Mouse (Mus musculus): ENCODE data around the gene Kmt5b. TPM values are rescaled to one million over a fixed set of nuclear protein-coding genes. Genes with fewer than 3 reads are reported as not detected.

Gene Kmt5b
- total RNA-seq (2021), result 10 to 100 TPM; 44.1 to 63.0 TPM

DNA sequence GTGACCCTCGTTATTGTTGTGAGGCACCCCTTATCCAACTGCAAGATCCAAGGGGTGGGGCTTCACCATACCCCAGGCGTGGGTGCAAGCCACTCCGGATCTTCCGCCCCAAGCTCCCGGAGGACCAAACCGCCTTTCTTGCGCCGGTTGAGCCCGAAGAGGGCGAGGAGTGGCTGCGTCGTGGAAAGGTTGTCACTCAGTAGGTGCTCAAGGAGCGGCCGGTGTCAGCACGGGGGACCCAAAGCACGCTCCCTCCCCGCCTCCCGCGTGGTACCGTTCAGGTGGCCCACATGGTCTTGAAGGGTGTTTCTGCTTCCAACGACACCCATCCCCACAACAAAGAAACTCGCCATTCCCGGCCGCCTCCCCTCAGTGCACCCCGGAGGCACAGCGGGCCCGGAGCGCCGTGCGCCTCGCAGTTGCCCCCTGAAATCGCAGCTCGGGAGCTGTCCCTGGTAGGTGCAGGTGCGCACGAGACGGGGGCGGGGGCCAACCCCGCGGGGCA, at the start of gene Kmt5b:
Gene Kmt5b, plus strand, starts transcription at position 146 of the 505 bp plus-strand sequence.
- intact Hi-C loops (cut with DNase I), result loop anchor here (2.0 to 5.0 kb wide), 4 partner anchors 45 to 145 kb away; partner anchors contain the start of genes 1810055G02Rik, Chka and Ndufs8
- peak; percentile 69 to 74 for DNase-seq (ENCODE audit: low spot score in 2 of 2)

DNA sequence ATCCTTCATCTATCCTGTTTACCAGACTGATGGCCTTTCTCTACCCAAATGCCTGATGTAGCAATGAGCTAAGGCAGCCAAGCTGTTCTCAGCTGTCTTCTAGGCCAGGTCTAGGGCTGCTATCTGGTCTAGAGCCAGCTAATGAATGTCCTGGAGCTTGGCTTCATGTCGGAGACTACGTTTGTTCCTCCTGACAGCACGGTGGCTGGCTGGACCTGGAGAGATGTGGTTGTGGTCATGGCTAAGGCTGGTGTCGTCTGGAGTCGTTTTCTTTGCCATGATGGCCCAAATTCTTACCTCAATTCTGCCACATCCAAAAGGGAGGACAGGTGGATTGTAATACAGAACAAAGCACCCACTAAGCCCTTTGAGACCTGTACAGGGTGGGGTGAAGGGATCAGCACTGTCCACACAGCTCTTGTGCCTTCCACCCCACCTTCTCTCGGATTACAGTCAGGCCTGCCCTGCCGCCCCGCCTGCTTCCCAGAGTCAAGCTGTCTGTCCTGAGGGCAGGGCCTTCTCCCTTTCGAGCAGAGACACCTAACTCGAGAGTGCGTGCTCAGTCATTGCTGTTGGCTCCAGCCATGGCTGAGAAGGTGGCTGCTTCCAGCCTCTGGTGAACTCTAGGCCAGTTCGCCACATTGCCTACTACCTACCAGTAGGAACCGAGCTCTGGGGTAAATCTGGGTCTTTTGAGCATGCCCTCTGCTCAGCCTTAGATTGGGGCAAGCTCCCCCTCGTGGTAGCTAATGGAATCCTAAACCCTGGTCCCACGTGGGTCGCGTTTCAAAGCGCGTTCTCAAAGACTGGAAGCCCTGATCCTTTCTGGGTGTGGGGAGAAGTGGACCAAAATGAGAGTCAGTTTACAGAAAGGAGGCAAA, 48.5 kb upstream of the Kmt5b start:
- intact Hi-C loops (cut with DNase I), result no loop called here

DNA sequence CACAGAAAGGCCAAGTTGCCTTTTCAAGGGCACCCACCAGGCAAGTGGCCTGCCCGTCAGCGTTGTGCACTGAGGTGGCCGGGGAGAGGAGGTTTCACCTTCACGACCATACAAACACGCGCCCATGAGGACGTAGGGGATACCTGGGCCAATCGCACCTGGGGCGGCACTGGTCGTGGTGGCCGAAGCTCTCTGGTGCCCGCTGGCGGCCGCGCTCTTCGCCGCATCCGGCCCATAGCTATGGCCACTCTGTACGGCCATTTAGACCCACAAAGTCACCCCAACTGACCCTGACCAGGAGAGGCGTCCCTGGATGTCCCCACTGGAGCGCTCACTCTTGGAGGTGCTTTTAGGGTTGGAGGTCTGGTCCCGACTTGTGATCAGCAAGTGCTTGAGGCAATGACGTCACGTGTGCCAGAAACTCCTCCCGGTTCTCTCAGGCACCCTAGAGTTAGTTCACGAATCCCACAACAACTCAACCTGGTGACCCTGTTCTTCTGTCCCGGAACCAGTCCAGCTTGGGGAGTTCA, 47.8 kb upstream of the Kmt5b start:
- intact Hi-C loops (cut with DNase I), result no loop called here
- peak; percentile 63 to 66 for DNase-seq (ENCODE audit: low spot score in 2 of 2)

More for the DNA sequence above, 48.5 kb upstream of the Kmt5b start:
- DNase-seq (ENCODE audit: low spot score in 2 of 2), result peak; percentile 58 to 66

DNA sequence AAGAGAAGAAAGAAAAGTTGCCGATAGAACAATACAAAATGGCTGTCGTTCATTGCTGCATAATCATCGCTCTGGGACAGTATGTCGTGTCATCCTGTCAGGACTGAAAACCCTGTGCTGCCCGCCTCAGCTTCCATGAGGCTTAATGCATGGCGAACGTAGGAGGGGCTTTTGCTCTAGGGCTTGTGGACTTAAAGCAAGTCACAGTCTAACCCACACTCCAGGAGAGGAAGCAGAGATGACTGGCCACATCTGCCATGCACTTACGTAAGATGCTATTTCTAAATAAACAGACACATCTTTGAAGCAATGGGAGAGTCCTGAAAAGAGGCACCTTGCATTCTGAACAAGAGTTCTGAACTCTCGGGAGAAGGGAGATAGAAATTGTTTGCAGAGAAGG, 44.1 kb upstream of the Kmt5b start:
- intact Hi-C loops (cut with DNase I), result loop anchor here (5.0 kb wide), 2 partner anchors 44 to 141 kb away; partner anchors contain the start of gene Kmt5b
- DNase-seq (ENCODE audit: low spot score in 2 of 2), result no peak

DNA sequence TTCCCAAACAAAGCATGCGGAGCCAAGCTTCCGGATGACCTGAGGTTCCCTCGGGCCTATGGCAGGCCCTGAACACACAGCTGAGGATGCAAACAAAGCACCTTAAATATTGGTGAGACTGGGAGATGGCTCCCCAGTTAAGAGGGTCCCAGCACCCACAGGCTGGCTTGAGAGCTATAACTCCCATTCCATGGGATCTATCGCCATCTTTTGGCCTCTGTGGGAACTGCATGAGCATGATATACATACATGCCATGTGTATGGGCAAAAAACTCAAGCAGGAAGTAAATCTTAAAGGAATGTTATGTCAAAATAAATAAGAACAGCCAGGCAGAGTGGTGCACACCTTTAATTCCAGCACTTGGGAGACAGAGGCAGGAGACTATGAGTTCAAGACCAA, 43.3 kb upstream of the Kmt5b start:
- DNase-seq (ENCODE audit: low spot score in 2 of 2), result no peak
- intact Hi-C loops (cut with DNase I), result loop anchor here (5.0 kb wide), 2 partner anchors 43 to 142 kb away; partner anchors contain the start of gene Kmt5b

DNA sequence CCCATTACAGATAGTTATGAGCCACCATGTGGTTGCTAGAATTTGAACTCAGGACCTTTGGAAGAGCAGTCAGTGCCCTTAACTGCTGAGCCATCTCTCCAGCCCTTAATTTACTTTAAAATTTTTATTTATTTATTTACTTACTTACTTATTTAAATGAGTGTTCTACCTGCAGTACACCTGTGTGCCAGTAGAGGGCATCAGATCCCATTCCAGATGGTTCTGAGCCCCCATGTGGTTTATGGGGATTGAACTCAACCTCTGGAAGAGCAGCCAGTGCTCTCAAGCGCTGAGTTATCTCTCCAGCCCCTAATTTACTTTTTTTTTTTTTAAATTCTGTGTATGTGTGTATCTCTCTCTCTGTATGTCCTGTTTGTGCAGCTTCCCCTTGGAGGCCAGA, 42.4 kb upstream of the Kmt5b start:
- intact Hi-C loops (cut with DNase I), result loop anchor here (5.0 kb wide), 2 partner anchors 43 to 142 kb away; partner anchors contain the start of gene Kmt5b
- DNase-seq (ENCODE audit: low spot score in 2 of 2), result no peak

DNA sequence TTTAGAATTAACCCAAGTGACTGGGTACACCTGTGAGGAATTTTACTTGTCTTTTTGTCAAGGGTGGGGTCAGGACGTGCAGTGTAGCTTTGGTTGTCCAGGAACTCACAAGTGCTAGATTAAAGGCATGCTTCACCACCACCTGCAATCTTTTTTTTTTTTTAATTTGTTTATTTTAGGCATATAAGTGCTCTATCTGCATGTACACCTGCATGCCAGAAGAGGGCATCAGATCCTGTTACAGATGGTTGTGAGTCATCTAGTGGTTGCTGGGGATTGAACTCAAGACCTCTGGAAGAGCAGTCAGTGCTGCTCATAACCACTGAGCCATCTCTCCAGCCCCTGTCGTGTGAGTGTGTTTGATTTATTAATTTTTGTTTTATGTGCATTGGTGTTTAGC, 38.3 kb upstream of the Kmt5b start:
- intact Hi-C loops (cut with DNase I), result no loop called here
- DNase-seq (ENCODE audit: low spot score in 2 of 2), result no peak

DNA sequence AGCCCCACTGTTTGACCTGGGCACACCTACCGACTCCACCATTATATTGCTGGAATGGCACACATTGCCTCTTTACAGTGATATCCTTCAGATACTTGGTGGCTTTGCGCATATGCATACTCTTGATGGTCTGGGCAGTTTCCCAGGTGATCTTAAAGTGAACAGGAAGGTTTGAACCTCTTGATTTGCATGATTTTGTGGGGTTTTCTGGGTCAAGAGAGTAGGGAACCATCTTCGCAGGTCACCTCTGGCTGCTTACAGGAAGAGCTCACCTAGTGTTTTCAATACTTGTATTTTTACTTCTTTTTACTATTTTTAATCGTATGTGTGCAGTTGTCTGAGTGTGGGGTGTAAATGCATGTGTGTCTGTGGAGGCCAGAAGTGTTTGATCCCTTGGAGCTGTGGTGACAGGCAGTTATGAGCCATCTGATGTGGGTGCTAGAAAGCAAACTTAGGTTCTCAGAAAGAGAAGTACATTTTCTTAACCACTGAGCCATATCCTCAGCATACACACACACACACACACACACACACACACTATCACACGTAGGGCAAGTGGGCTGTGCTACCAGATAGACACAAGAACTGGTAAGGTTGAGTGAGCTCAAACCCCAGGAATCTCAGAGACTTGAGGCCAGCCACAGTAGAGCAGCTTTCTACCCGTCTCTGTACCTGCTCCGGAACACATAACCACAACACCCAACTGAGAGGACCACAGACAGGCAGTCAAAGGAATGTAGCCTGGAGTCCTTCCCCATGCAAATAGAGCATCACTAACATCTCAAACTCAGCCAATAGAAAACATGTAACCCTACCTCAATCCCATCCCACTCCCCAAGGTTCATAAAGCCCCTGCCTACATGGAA, 36.2 kb upstream of the Kmt5b start:
- no peak for DNase-seq (ENCODE audit: low spot score in 2 of 2)
- intact Hi-C loops (cut with DNase I), result no loop called here

DNA sequence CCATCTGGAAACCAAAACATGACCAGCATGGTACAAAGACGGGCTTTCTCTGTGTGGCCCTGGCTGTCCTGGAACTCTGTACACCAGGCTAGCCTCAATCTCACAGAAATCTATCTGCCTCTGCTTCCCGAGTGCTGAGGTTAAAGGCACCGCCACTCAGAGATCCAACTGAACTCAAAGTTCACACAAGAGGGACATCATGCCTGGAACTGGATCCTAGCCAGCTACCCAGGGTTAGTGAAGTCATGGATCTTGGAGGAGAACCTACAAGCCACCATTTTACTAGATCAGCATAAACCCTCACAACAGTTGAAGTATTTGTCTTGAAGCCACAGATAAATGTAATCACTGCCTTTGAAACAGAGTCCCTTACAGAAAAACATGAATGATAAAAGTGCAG, 31.2 kb upstream of the Kmt5b start:
- DNase-seq (ENCODE audit: low spot score in 2 of 2), result no peak
- intact Hi-C loops (cut with DNase I), result no loop called here

DNA sequence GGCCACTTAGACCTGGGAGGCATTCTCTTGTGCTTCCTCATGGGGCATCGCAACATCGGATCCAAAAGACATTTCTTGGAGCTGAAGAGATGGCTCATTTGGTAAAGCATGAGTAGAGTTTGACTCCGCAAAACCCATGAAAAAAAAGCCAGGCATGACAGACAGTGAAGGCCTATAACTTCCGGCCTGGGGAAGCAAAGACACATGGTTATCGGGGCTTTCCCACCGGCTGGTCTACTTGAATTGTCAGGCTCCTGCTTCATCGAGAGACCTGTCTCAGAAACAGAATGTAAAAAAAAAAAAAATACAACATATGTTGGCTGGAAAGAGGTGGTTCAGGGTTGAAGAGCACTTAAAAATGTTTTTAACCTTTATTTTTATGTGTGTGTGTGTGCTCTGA, 27.6 kb upstream of the Kmt5b start:
- DNase-seq (ENCODE audit: low spot score in 2 of 2), result no peak
- intact Hi-C loops (cut with DNase I), result no loop called here

DNA sequence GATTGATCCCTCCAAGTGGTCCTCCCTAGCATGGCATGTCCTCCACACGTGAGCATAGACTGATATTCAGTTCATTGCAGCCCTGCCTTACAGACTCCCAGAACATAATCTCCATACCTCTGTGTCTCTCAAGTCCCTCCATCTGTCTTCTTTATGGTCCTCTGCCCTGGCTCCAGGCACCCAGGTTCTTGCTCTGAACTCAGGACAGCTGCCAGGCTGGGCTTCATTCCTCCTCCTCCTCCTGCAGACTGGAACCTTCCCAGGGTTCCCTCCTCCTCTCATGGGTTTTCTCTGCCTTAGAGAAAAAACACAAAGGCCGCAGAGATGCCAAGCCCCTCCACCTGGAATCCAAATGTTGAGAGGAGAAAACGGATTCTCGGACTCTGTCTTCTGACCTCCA, 24.5 kb upstream of the Kmt5b start:
- intact Hi-C loops (cut with DNase I), result no loop called here
- no peak for DNase-seq (ENCODE audit: low spot score in 2 of 2)

DNA sequence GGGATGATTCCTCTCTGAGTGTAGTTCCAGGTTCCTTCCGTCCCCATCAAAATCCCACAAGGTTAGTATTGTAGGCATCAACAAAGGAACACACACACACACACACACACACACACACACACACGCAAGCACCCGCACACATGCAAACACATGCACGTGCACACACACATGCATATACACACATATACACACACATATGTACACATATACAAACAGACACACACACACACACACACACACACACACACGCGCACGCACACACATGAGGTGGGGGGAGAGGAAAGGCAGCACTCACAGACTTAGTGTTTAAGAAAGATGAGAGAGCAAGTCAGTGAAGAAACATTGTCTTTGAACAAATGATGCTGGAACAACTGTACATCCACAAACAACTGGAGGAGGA, 23.9 kb upstream of the Kmt5b start:
- no peak for DNase-seq (ENCODE audit: low spot score in 2 of 2)
- intact Hi-C loops (cut with DNase I), result no loop called here

DNA sequence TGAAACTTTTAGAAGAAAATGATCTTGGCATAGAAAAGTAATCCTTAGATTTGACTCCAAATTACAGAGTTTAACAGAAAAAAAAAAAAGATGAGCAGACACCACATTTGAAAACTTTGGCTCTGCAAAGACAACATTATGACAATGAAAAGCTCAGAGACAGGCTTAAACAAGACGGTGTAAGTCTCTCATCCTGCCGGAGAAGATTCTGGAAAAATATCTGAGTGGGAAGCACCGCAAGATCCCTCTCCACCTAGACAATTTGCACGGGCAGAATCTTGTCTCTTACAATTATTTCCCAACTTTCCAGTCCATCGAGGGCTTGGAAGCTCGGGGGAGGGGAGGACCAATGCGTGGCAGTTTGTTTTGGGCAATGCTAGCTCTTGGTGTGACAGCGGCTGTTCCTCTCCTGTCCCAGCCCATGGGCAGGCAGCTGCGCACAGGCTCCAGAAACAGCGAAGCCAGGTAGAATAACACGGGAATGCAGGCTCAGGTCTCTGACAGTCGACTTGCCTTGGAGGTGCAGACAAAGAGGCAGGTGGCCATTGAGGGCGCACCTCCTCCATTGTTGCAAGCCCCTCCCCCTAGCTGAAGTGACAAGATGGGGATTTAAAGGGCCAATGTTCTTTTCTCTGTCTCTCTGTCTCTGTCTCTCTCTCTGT, 23.2 kb upstream of the Kmt5b start:
- DNase-seq (ENCODE audit: low spot score in 2 of 2), result peak; percentile 53 to 68
- intact Hi-C loops (cut with DNase I), result no loop called here

DNA sequence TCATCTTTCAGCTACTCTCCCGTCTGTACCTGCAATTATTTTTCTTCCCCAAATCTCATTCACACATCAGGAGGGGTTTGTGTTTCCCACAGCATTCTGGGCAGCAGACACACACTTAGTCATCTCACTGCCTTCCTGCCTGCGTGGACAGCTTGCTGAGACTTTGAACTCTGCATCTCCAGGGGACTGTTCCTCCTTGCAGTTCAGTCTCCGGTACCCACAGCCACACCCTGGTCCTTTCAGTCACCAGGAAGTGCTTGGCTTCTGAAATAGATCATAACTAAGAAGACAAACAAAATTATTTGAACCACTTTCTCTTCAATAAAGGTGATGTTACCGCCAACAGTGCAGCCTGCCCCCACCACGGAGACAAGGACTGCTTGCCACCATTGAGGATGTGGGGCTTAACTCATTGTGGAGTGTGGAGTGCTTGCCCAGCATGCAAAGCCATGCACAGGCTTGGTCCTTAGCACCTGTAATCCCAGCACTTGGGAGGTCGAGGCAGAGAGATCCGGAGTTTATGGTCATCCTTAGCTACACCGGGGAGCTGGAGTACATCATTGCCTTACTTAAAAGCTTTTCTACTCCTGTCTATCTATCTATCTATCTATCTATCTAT, 14.5 kb upstream of the Kmt5b start:
- intact Hi-C loops (cut with DNase I), result no loop called here
- no peak for DNase-seq (ENCODE audit: low spot score in 2 of 2)

DNA sequence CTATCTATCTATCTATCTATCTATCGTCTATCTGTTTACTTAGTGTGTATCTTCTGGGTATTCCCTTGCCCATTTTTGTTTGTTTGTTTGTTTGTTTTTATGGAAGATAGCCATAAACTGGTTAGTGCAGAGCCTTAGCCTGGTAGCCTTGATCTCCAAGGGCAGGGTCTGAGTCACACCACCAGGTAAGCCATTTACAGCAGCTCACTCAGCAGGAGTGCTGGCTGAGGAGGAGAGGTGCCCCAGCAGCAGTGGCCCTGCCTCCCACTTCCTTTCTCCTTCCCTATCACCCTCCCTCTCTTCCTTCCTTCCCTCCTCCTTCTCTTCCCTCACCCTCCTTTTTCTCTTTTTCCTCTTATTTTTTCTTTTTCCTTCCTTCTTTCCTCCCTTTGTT, 14.0 kb upstream of the Kmt5b start:
- intact Hi-C loops (cut with DNase I), result no loop called here
- no peak for DNase-seq (ENCODE audit: low spot score in 2 of 2)

DNA sequence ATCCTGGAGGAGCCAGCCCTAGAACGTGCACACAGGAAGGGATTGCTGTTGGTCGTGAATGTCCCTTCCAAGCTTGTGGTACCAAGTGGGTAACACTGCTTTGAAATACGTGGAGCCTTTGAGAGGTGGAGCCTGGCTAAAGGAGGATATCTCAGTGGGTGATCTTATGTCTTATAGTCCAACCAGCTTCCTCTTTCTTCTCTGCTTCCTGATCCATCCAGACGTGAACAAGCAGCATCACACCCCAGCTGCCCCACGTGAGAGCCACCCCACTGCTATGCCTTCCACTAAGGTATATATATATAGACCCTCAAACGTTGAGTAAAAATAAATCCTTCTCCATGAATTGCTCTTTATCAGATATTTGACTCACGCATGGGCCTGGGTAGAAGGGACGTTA, 13.5 kb upstream of the Kmt5b start:
- intact Hi-C loops (cut with DNase I), result no loop called here
- DNase-seq (ENCODE audit: low spot score in 2 of 2), result no peak

DNA sequence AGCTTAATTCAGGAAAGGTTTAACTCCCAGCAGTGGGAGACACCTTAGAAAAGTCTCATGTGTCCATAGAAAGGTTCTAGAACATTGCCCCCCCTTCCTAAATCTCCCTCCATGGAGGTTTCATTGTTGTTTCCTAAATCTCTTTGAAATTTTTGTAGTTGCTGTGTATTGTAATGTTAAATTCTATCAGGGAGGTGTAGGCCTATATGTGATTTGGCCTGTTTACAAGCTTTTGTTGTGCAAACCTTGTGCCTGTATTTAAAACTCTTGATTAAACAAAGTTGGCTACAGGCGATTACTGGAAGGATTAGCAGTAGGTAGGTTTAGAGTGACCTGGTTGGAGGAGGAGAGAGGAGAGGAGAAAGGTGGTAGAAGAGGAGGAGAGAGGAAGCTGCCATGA, 9.4 kb upstream of the Kmt5b start:
- no peak for DNase-seq (ENCODE audit: low spot score in 2 of 2)
- intact Hi-C loops (cut with DNase I), result no loop called here

DNA sequence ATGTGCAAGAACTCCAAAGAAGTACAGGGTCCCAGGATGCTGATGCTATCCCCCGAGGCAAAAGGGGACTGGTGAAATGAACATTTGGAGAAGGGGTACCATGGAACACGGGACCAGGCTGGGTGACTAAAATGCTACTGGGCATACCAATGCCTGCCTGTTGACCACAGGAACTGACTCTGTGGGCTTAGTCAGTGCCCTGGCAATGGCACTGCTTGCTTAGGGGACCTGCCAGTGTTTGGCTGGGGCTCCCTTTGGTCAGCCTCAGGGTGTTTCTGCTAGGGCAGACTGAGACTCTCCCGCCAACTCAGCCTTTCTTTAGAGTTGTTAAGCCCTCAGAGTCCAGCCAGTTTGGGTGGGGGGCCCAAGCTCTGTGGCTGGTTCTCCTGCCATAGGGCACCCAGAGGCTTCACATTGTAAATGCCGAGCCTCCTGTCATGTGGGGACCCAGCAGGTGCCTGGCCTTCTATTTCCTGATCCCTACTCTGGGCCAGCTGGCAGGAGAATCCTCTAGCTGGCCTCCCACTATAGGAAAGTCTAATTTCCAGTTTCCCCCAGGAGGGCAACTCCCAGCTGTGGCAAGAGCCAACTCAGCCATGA, 1.9 kb upstream of the Kmt5b start:
- intact Hi-C loops (cut with DNase I), result loop anchor here (5.0 kb wide), 3 partner anchors 43 to 87 kb away; partner anchors contain the start of genes 1810055G02Rik and Chka
- DNase-seq (ENCODE audit: low spot score in 2 of 2), result no peak

All from left cerebral cortex, postnatal 36 days (tissue).